8 mouse cellular contexts compared by ENCODE assay signal in genomic region chr12:53587691-53588504, GRCm38 (mm10).
DNase-seq lines count a peak whose midpoint lies in the region; ATAC-seq lines count a peak whose summit lies in the region.

No protein-coding gene starts in this region.

- DNase-seq in neural tube, embryonic 11.5 days (ENCODE audit: low spot score), result peak; percentile 64
- DNase-seq in neural tube, embryonic 10.5 days (ENCODE audit: extremely low spot score, low spot score), result no peak
- peak; percentile 92 to 94 for DNase-seq in cerebellum, postnatal 10 days
- peak; percentile 26 for DNase-seq in gastrocnemius, postnatal 10 days
- peak; percentile 45 for DNase-seq in layer of hippocampus, adult 11-12 months (ENCODE audit: low spot score)
- DNase-seq in thymus, postnatal 10 days (ENCODE audit: low spot score in 2 of 2), result no peak

- no peak overlapping the region for H3K4me3 ChIP-seq in neural tube, embryonic 11.5 days (ENCODE audit: low read depth, low read length)
- H3K4me3 ChIP-seq in midbrain, embryonic 16.5 days (ENCODE audit: low read depth, low read length), result no peak overlapping the region

- 76% methylated on average over 19 of the region's 19 CpGs for WGBS in neural tube, embryonic 11.5 days
- WGBS in midbrain, embryonic 16.5 days, result 51% methylated on average over 18 of the region's 19 CpGs

- no peak overlapping the region for H3K9ac ChIP-seq in neural tube, embryonic 11.5 days (ENCODE audit: low read length)
- H3K9ac ChIP-seq in midbrain, embryonic 16.5 days (ENCODE audit: low read depth, low read length), result no peak overlapping the region

- H3K9me3 ChIP-seq in neural tube, embryonic 11.5 days (ENCODE audit: control insufficient read depth, low read length), result no peaks in the 10 kb centered on the region
- H3K9me3 ChIP-seq in midbrain, embryonic 16.5 days (replicated peaks; ENCODE audit: control insufficient read depth, low read length, poor library complexity, severe bottlenecking), result no peaks in the 10 kb centered on the region

- peak; percentile 53; the same call in 1 of the 2 replicates for ATAC-seq in neural tube, embryonic 11.5 days (ENCODE audit: insufficient read depth, low FRiP score, low TSS enrichment)
- ATAC-seq in midbrain, embryonic 16.5 days, result peak; percentile 84
- ATAC-seq in erythroblast, adult 5-6 weeks (replicated peaks; ENCODE audit: low FRiP score, poor library complexity, severe bottlenecking), result no peak

- H3K27ac ChIP-seq in neural tube, embryonic 11.5 days (ENCODE audit: low read depth, low read length), result 0 out of 2 replicates have a peak overlapping the region, but pooled peaks have one; percentile 17
- H3K27ac ChIP-seq in midbrain, embryonic 16.5 days (ENCODE audit: low read length), result no peak overlapping the region

- H3K4me2 ChIP-seq in neural tube, embryonic 11.5 days (ENCODE audit: low read depth), result no peak overlapping the region
- H3K4me2 ChIP-seq in midbrain, embryonic 16.5 days (ENCODE audit: low read length), result 0 out of 2 replicates have a peak overlapping the region, but pooled peaks have one; percentile 12

- H3K36me3 ChIP-seq in neural tube, embryonic 11.5 days (ENCODE audit: control insufficient read depth, insufficient read depth, low read length), result no peaks in the 10 kb centered on the region
- no peaks in the 10 kb centered on the region for H3K36me3 ChIP-seq in midbrain, embryonic 16.5 days (ENCODE audit: control insufficient read depth, insufficient read depth, low read length)

- peaks cover 7% of the 10 kb centered on the region; the same call in 1 of the 2 replicates for H3K4me1 ChIP-seq in neural tube, embryonic 11.5 days (ENCODE audit: control insufficient read depth, insufficient read depth, low read length)
- H3K4me1 ChIP-seq in midbrain, embryonic 16.5 days (ENCODE audit: control insufficient read depth, insufficient read depth, low read length), result peaks cover 19% of the 10 kb centered on the region

- no peaks in the 10 kb centered on the region for H3K27me3 ChIP-seq in neural tube, embryonic 11.5 days (ENCODE audit: control insufficient read depth, insufficient read depth, low read length)
- no peaks in the 10 kb centered on the region for H3K27me3 ChIP-seq in midbrain, embryonic 16.5 days (ENCODE audit: control insufficient read depth, insufficient read depth, low read depth, low read length)

Comparison
In these comparisons a context has a peak if more than half of its experiments do, and no peak if none do; other contexts are left out.
1. DNase-seq: peak in neural tube, embryonic 11.5 days (single experiment), cerebellum, postnatal 10 days (2 of 2), gastrocnemius, postnatal 10 days (single experiment) and layer of hippocampus, adult 11-12 months (single experiment); none in neural tube, embryonic 10.5 days (single experiment) and thymus, postnatal 10 days (0 of 2).